Mouse (Mus musculus) hindbrain, embryonic 13.5 days (tissue): ENCODE results near the gene Dad1. TPM values are rescaled to one million over a fixed set of nuclear protein-coding genes. Genes with fewer than 3 reads are reported as not detected.

ENCODE experiments used
- ATAC-seq: fragments of 200-750 bp; cut with Nextera tagmentation; 2 replicates; pipeline ENCODE4 v1.8.0; 2017; ENCODE audit warnings: moderate TSS enrichment; ENCODE audit not compliant: low FRiP score
- H3K27ac ChIP-seq: fragments of 300-500 bp; sonication (generic); 2 replicates; pipeline ENCODE4 v1.5.1; 2015; ENCODE audit warnings: inconsistent platforms, mild to moderate bottlenecking, moderate library complexity
- H3K27me3 ChIP-seq: fragments of 300-500 bp; sonication (generic); 2 replicates; pipeline ENCODE4 v1.6.1; 2015; ENCODE audit warnings: mild to moderate bottlenecking, inconsistent platforms
- H3K36me3 ChIP-seq: fragments of 300-500 bp; sonication (generic); 2 replicates; pipeline ENCODE4 v1.6.1; 2015; ENCODE audit warnings: mild to moderate bottlenecking, inconsistent platforms
- H3K4me1 ChIP-seq: fragments of 300-500 bp; sonication (generic); replicated peaks from 2 replicates; pipeline ENCODE4 v1.6.1; 2015; ENCODE audit warnings: inconsistent platforms
- H3K4me2 ChIP-seq: fragments of 300-500 bp; sonication (generic); 2 replicates; pipeline ENCODE4 v1.6.1; 2015; ENCODE audit warnings: inconsistent platforms, mild to moderate bottlenecking, moderate library complexity
- H3K4me3 ChIP-seq: fragments of 300-500 bp; sonication (generic); 2 replicates; pipeline ENCODE4 v1.5.1; 2015; ENCODE audit warnings: mild to moderate bottlenecking, inconsistent platforms
- H3K9ac ChIP-seq: fragments of 300-500 bp; sonication (generic); 2 replicates; pipeline ENCODE4 v1.6.1; 2015; ENCODE audit warnings: mild to moderate bottlenecking, inconsistent platforms
- H3K9me3 ChIP-seq: fragments of 300-500 bp; sonication (generic); 2 replicates; pipeline ENCODE4 v1.6.1; 2016; ENCODE audit warnings: inconsistent platforms
- WGBS: fragments of 180-500 bp; shearing (Covaris S2); methylation state at CpG from one replicate; pipeline ENCODE4 v1.1.7; 2015; 5-methylcytosine and 5-hydroxymethylcytosine counted together
- polyA plus RNA-seq: library from polyadenylated mRNA; unstranded; fragments of >200 nt; fragmentation: Nextera tagmentation; extraction: Ambion mirVana; gene quantifications from 2 replicates; pipeline ENCODE4 v1.2.1, GENCODE M21; 2015

The Dad1 gene
- polyA plus RNA-seq, 1 experiment from 2014 or later: 348 TPM

- Histone ChIP-seq H3K9me3 (no peaks in the 10 kb centered on the region), H3K36me3 (peaks cover 53% of the 10 kb centered on the region)
- no peak for ATAC-seq
Observed at GRCm38 (mm10) chr14:54244183-54244582, 9.7 kb downstream of the Dad1 start.

DNA sequence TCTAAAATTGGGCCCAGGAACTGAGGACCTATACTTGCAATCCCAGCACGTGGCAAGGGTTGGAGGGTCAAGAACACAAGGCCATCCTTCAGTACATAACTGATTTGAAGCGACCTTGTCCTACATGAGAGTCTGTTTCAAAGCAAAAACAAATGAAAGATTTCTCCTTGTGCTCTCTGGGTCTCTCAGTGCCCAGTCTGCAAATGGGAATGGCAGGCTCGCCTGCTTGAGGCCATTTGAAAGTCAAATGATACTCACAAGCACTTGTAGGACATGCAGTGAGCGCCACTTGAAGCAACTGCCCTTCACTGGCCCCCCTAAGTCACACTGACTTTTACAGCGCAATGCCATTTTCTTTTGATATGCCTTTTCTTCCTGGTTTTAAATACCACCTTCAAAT, 13.4 kb downstream of the Dad1 start:
- H3K27me3 ChIP-seq: no peaks in the 10 kb centered on the region
- peaks cover 8% of the 10 kb centered on the region for H3K4me1 ChIP-seq
- H3K36me3 ChIP-seq: peaks cover 32% of the 10 kb centered on the region
- H3K27ac ChIP-seq: no peak overlapping the region
- ATAC-seq: no peak
- H3K9me3 ChIP-seq: no peaks in the 10 kb centered on the region
- H3K4me3 ChIP-seq: no peak overlapping the region
- WGBS: 82% methylated on average over 5 of the region's 5 CpGs
- H3K9ac ChIP-seq: no peak overlapping the region
- no peak overlapping the region for H3K4me2 ChIP-seq

More at GRCm38 (mm10) chr14:54244183-54244582, 9.7 kb downstream of the Dad1 start:
- Histone ChIP-seq H3K27me3 (no peaks in the 10 kb centered on the region), H3K4me3 (no peak overlapping the region), H3K9ac (no peak overlapping the region), H3K4me2 (no peak overlapping the region), H3K27ac (peak overlapping the region; percentile 73), H3K4me1 (peaks cover 18% of the 10 kb centered on the region)
- 38% methylated on average over 3 of the region's 3 CpGs for WGBS

GRCm38 (mm10) chr14:54239002-54239736, 14.7 kb downstream of the Dad1 start:
- ATAC-seq: peak; percentile 40
- H3K4me3 ChIP-seq: no peak overlapping the region
- WGBS: 16% methylated on average over 7 of the region's 7 CpGs
- H3K27me3 ChIP-seq: no peaks in the 10 kb centered on the region
- peaks cover 17% of the 10 kb centered on the region for H3K4me1 ChIP-seq
- H3K27ac ChIP-seq: peak overlapping the region; percentile 0; the same call in 1 of the 2 replicates
- no peaks in the 10 kb centered on the region for H3K9me3 ChIP-seq
- H3K4me2 ChIP-seq: no peak overlapping the region
- no peak overlapping the region for H3K9ac ChIP-seq
- H3K36me3 ChIP-seq: peaks cover 43% of the 10 kb centered on the region

GRCm38 (mm10) chr14:54236881-54237280, 17.0 kb downstream of the Dad1 start:
- Histone ChIP-seq H3K27ac (no peak overlapping the region), H3K4me2 (no peak overlapping the region), H3K4me3 (no peak overlapping the region), H3K4me1 (peaks cover 32% of the 10 kb centered on the region), H3K9ac (no peak overlapping the region), H3K9me3 (no peaks in the 10 kb centered on the region), H3K27me3 (no peaks in the 10 kb centered on the region), H3K36me3 (peaks cover 31% of the 10 kb centered on the region)
- no peak for ATAC-seq
- 90% methylated on average over 5 of the region's 5 CpGs for WGBS

DNA sequence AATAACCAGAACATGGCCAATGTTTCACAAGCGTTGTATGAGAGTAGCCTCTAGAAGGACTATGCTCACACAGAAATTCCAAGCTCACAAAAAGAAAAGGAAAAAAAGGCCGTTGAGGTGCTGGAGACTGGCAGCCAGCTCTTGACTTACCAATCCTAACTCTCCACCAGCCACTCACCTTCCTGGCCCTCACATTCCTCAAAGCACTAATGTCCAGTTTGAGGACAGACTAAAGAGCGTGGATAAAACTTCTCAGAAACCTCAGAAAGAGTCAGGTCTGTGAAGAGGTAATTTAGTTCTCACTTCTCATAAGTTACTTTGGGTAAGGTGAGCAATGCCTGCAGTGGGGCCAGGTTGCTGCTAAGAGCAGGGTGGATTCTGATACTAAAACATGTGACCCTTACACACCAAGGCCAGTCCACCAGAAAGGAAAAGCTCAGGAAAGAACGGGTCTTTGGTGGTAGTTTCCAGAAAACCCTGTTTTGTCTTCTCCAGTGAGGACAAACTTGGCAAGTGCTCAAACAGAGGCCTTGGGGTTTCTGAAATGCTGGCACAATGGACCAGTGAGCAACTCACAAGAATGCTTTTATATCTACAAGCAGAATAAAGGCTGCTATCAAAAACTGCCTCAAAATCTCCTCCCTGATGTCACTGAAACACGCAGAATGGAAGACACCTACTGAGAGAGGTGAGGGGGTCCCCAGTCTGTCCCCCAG, 17.9 kb downstream of the Dad1 start:
- no peaks in the 10 kb centered on the region for H3K27me3 ChIP-seq
- no peak for ATAC-seq
- H3K4me1 ChIP-seq: peaks cover 38% of the 10 kb centered on the region
- no peak overlapping the region for H3K4me3 ChIP-seq
- no peak overlapping the region for H3K4me2 ChIP-seq
- H3K36me3 ChIP-seq: peaks cover 22% of the 10 kb centered on the region
- 83% methylated on average over 5 of the region's 5 CpGs for WGBS
- H3K9ac ChIP-seq: no peak overlapping the region
- H3K27ac ChIP-seq: no peak overlapping the region
- H3K9me3 ChIP-seq: no peaks in the 10 kb centered on the region

DNA sequence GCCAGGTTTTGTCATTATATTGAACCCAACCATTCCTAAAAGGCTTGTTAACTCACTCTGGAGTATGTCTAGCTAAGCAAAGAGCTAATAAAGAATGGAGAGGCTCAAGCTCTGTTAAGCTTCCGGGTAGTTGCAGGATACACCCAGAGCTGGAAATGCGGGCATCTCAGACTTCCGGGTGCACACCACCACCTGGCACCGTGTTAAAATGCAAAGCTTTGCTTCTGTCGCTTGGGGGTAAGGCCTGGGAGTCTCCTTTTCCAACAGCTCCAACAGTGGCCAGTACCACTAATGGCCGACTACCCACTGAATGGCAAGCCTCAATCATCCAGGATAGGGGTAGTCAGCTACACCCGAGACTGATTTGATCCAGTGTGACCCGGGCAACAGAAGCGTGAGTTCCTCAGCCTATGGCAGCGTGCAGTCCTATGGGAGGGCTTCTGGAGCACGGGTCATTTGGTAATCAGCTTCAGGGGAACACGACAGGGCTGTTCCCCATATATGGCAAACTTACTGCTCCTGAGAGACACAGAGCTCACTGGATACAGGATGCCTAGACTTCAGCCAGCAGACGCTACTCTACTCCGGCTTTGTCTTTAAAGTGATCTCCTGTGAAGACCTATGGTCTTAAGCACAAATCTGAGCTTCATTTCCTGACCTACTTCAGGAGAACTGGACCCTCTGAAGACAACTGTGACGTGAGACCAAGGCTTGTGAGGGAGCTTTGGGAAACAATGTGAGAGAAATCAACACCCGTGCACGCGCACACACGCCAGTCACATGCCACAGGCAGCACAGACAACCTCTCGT, 19.5 kb downstream of the Dad1 start:
- no peaks in the 10 kb centered on the region for H3K27me3 ChIP-seq
- no peak overlapping the region for H3K9ac ChIP-seq
- no peaks in the 10 kb centered on the region for H3K9me3 ChIP-seq
- H3K4me3 ChIP-seq: no peak overlapping the region
- peaks cover 39% of the 10 kb centered on the region for H3K4me1 ChIP-seq
- ATAC-seq: no peak
- 71% methylated on average over 20 of the region's 20 CpGs for WGBS
- H3K4me2 ChIP-seq: no peak overlapping the region
- peak overlapping the region; percentile 78 for H3K27ac ChIP-seq
- H3K36me3 ChIP-seq: peaks cover 14% of the 10 kb centered on the region

GRCm38 (mm10) chr14:54233559-54234143, 20.3 kb downstream of the Dad1 start:
- Histone ChIP-seq H3K9ac (no peak overlapping the region), H3K4me3 (no peak overlapping the region), H3K4me2 (no peak overlapping the region), H3K27ac (peak overlapping the region; percentile 78), H3K9me3 (no peaks in the 10 kb centered on the region), H3K4me1 (peaks cover 47% of the 10 kb centered on the region), H3K36me3 (peaks cover 14% of the 10 kb centered on the region), H3K27me3 (no peaks in the 10 kb centered on the region)
- ATAC-seq: no peak
- 73% methylated on average over 16 of the region's 16 CpGs for WGBS

- Histone ChIP-seq H3K27me3 (no peaks in the 10 kb centered on the region), H3K9ac (no peak overlapping the region), H3K4me2 (no peak overlapping the region), H3K27ac (peak overlapping the region; percentile 78), H3K36me3 (peaks cover 14% of the 10 kb centered on the region), H3K9me3 (no peaks in the 10 kb centered on the region), H3K4me3 (no peak overlapping the region), H3K4me1 (peaks cover 54% of the 10 kb centered on the region)
- no peak for ATAC-seq
- WGBS: 37% methylated on average over 9 of the region's 9 CpGs
Observed at GRCm38 (mm10) chr14:54232811-54233558, 20.9 kb downstream of the Dad1 start.

DNA sequence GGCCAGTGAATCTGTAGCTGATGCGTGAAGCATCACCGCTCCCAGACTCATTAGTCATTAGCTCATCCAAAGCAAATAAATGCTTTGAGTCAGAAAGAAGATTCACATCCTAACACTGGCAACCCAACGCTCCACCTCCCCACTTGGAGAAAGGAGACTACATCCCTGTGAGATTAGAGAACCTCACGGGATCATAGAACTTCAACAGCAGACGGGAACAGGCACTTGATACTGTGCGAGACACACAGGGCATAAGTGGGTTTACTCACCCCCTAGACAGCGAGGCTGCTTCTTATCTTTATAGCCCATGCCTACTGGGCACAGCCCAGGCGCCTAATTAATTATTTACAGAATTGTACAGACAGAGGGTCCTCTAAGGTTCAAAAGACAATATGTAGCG, 21.8 kb downstream of the Dad1 start:
- H3K36me3 ChIP-seq: peaks cover 14% of the 10 kb centered on the region
- H3K27ac ChIP-seq: peak overlapping the region; percentile 62
- no peak overlapping the region for H3K4me3 ChIP-seq
- H3K9me3 ChIP-seq: no peaks in the 10 kb centered on the region
- ATAC-seq: no peak
- H3K4me2 ChIP-seq: no peak overlapping the region
- peaks cover 54% of the 10 kb centered on the region for H3K4me1 ChIP-seq
- 0 out of 2 replicates have a peak, but pooled peaks cover 5% of the 10 kb centered on the region for H3K27me3 ChIP-seq
- WGBS: 49% methylated on average over 9 of the region's 9 CpGs
- no peak overlapping the region for H3K9ac ChIP-seq

DNA sequence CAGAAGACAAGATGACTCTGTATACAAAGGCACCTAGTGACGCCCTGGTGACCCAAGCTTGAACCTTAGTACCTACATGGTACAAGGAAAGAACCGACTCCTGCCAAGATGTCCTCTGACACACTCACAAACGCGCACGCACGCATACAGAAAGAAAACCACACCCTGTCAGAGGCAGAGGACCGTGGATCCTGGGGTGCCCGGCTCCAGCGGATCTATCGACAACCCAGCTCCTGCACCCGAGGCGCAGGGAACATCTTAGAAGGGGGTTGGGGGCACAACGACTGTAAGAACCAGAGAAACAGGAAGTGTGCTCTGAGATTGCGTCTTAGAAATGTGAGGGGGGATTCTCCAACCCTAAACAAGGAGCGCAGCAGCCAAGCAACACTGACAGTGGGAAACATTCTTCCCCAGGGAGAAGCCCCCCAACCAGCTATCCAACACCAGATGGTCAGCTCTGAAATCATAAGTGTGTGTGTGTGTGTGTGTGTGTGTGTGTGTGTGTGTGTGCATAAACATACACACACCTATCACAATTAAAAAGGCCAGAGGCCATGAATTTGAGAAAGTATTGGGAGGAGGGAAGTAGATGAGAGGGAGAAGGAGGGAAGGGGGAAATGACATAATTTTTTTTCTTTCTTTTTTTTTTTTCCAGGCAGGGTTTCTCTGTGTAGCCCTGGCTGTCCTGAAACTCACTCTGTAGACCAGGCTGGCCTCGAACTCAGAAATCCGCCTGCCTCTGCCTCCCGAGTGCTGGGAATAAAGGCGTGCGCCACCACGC, 22.5 kb downstream of the Dad1 start:
- no peak overlapping the region for H3K4me3 ChIP-seq
- H3K4me1 ChIP-seq: peaks cover 54% of the 10 kb centered on the region
- no peak for ATAC-seq
- WGBS: 86% methylated on average over 21 of the region's 21 CpGs
- H3K36me3 ChIP-seq: peaks cover 14% of the 10 kb centered on the region
- H3K27ac ChIP-seq: peak overlapping the region; percentile 62; the same call in 1 of the 2 replicates
- no peaks in the 10 kb centered on the region for H3K9me3 ChIP-seq
- no peak overlapping the region for H3K9ac ChIP-seq
- H3K4me2 ChIP-seq: no peak overlapping the region
- H3K27me3 ChIP-seq: 0 out of 2 replicates have a peak, but pooled peaks cover 5% of the 10 kb centered on the region

DNA sequence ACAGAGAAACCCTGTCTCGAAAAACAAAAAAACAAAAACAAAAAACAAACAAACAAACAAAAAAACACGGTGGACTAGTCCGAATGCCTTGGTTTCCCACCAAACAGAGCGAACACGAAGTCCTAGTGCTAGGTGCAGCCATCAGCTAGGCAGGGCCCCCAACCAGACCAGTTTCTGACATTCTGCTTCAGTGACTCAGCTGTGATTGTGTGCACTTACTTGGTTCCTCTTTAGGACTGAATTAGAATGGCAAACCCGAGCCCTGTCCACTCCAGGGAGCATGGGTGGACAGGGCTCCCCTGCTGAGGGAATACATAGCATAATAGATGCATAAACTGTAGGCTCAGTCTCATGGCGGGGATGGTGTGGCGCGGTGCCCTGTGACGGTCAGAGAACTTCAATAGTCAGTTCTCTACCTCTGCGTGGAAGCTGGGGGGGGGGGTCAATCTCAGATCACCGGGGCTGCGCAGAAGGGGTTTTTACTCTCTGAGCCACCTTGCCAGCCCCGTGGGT, 23.2 kb downstream of the Dad1 start:
- H3K9ac ChIP-seq: no peak overlapping the region
- H3K4me3 ChIP-seq: no peak overlapping the region
- H3K9me3 ChIP-seq: no peaks in the 10 kb centered on the region
- H3K4me2 ChIP-seq: no peak overlapping the region
- ATAC-seq: no peak
- WGBS: 79% methylated on average over 14 of the region's 14 CpGs
- 0 out of 2 replicates have a peak, but pooled peaks cover 5% of the 10 kb centered on the region for H3K27me3 ChIP-seq
- H3K4me1 ChIP-seq: peaks cover 55% of the 10 kb centered on the region
- peaks cover 14% of the 10 kb centered on the region for H3K36me3 ChIP-seq
- H3K27ac ChIP-seq: no peak overlapping the region
